Mouse (Mus musculus): Measurements from ENCODE around the gene Pax8. TPM values are rescaled to one million over a fixed set of nuclear protein-coding genes. Genes with fewer than 3 reads are reported as not detected.

Pax8 gene
- polyA plus RNA-seq (2016; fragmentation: Nextera tagmentation; extraction: Ambion mirVana), result 6.8 and 7.2 TPM in 2 replicates

- H3K36me3 ChIP-seq, result no peaks in the 10 kb centered on the region
- DNase-seq (ENCODE audit: low spot score), result peak; percentile 46
- no peaks in the 10 kb centered on the region for H3K9me3 ChIP-seq (replicated peaks)
- peak within 1 kb of the TSS; percentile 77 for H3K27ac ChIP-seq (replicated peaks)
- WGBS, result 3% methylated on average over 9 of the region's 9 CpGs
- H3K4me3 ChIP-seq, result peak within 1 kb of the TSS; percentile 60
- peaks cover 87% of the 10 kb centered on the region for H3K27me3 ChIP-seq (ENCODE audit: low read depth, poor library complexity, severe bottlenecking)
- H3K4me1 ChIP-seq, result peaks cover 48% of the 10 kb centered on the region
These were observed at the start of gene Pax8 for GRCm38 (mm10) chr2:24475420-24475819. Pax8 (minus strand) TSS chr2:24475599.

DNA sequence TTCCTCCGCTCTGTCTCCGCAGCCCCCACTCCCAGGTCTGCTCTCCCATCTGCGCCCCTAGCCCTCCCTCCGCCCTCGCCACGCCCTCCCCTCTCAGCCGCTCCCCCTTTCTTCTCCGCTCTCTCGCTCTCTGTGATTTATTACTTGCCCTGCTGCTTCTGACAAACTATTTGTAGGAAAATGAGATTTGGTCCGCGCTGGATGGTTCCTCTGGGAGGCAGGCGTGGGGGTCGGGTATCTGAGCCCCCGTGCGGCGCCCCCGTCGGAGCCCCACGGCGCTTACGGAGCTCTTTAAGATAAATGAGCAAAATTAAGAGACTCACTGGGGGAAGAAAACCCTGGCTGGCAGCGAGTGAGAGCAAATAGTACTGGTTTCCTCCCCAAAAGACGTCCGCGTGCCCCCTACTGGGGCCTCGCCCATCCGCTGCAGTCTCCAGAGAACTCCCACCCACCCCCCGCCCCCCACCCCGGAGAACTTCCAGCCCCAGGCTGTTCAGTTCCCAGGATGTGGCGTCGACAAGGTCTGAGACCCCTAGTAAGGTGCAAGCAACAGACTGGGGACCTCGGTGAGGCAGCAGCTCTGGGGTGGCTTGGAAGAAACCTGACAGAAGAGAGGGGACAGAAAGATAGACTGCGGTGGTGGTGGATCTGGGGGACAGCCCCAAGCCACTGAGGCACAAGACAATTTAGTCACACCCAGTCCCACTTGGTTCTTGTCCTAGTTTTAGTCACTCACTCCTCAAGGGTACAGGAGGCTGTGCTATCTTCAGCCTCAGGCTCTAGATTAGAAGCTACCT lies 46.2 kb upstream of the Pax8 start:
- Histone ChIP-seq H3K4me3 (peak overlapping the region; percentile 64), H3K4me1 (peaks cover 19% of the 10 kb centered on the region), H3K27me3 (ENCODE audit: low read depth, poor library complexity, severe bottlenecking) (peaks cover 54% of the 10 kb centered on the region), H3K27ac (replicated peaks) (peak overlapping the region; percentile 86), H3K36me3 (no peaks in the 10 kb centered on the region), H3K9me3 (replicated peaks) (no peaks in the 10 kb centered on the region)
- under 1% methylated on average over 33 of the region's 33 CpGs for WGBS
- DNase-seq (ENCODE audit: low spot score), result peak; percentile 71

DNA sequence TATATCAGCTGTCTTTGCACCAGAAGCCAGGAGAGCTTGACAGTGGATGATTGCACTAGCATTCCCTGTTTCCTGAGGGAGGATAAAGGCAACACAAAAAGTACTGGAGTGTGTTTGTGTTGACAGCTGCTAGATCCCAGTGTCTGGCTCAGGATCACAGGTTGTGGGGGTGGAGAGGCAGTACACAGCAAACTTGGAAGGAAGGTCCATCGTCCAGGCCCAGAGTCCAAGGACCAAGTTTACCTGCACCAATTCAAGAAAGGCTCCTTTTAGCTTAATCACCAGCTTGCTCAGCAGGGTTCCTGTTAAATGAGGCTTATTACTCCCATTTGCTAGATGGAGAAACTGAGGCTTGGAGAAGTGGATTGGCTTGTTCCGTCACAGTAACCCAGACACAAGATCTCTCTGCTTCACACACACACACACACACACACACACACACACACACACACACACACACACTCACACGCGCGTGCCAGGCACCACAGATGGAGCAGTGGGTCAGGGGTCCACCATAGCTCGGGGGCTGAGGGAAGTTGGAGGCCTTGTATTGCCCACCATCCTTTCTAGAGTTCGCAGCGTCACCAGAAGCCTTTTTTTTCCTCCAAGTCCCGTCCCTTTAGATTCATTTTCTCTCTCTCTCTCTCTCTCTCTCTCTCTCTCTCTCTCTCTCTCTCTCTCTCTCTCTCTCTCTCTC lies 45.3 kb upstream of the Pax8 start:
- Histone ChIP-seq H3K27me3 (ENCODE audit: low read depth, poor library complexity, severe bottlenecking) (peaks cover 56% of the 10 kb centered on the region), H3K4me1 (peaks cover 19% of the 10 kb centered on the region), H3K27ac (replicated peaks) (peak overlapping the region; percentile 86), H3K4me3 (peak overlapping the region; percentile 64), H3K9me3 (replicated peaks) (no peaks in the 10 kb centered on the region), H3K36me3 (no peaks in the 10 kb centered on the region)
- WGBS, result 36% methylated on average over 9 of the region's 9 CpGs
- DNase-seq (ENCODE audit: low spot score), result no peak

DNA sequence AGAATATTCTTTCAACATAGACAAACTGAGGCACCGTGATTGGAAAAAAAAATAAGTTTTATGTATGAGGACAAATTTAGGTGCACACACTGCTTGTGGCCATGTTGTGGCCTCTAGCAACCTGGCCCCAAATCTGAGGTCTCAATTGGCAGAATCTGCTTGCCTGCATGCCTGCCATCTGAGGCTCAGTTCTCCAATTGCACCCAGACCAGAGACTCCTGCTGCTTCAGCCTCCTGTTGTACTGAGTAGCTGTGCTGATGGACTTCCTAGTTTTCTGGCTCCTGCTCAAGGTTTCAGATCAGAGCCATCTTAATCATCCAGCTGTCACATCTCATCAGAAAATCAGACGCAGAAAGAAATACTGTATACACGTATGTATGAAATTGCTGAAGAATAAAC lies 41.5 kb upstream of the Pax8 start:
- Histone ChIP-seq H3K4me1 (peaks cover 15% of the 10 kb centered on the region), H3K36me3 (no peaks in the 10 kb centered on the region), H3K9me3 (replicated peaks) (no peaks in the 10 kb centered on the region), H3K27me3 (ENCODE audit: low read depth, poor library complexity, severe bottlenecking) (peaks cover 48% of the 10 kb centered on the region), H3K27ac (replicated peaks) (no peak overlapping the region), H3K4me3 (no peak overlapping the region)
- 93% methylated on average over 3 of the region's 3 CpGs for WGBS
- DNase-seq (ENCODE audit: low spot score), result no peak

- H3K27ac ChIP-seq (replicated peaks), result no peak overlapping the region
- H3K36me3 ChIP-seq, result no peaks in the 10 kb centered on the region
- no peak overlapping the region for H3K4me3 ChIP-seq
- H3K4me1 ChIP-seq, result peaks cover 16% of the 10 kb centered on the region
- no peaks in the 10 kb centered on the region for H3K9me3 ChIP-seq (replicated peaks)
- peaks cover 61% of the 10 kb centered on the region for H3K27me3 ChIP-seq (ENCODE audit: low read depth, poor library complexity, severe bottlenecking)
- DNase-seq (ENCODE audit: low spot score), result no peak
- 93% methylated on average over 3 of the region's 3 CpGs for WGBS
These were observed 32.0 kb upstream of the Pax8 start for GRCm38 (mm10) chr2:24507359-24507758.

GRCm38 (mm10) chr2:24502963-24503471 lies 27.6 kb upstream of the Pax8 start:
- WGBS, result 7% methylated on average over 5 of the region's 5 CpGs
- peaks cover 92% of the 10 kb centered on the region for H3K27me3 ChIP-seq (ENCODE audit: low read depth, poor library complexity, severe bottlenecking)
- H3K36me3 ChIP-seq, result no peaks in the 10 kb centered on the region
- DNase-seq (ENCODE audit: low spot score), result peak; percentile 84
- peak overlapping the region; percentile 7; the same call in 1 of the 2 replicates for H3K4me3 ChIP-seq
- H3K4me1 ChIP-seq, result peaks cover 26% of the 10 kb centered on the region
- no peaks in the 10 kb centered on the region for H3K9me3 ChIP-seq (replicated peaks)
- H3K27ac ChIP-seq (replicated peaks), result peak overlapping the region; percentile 76

- Histone ChIP-seq H3K4me3 (no peak overlapping the region), H3K4me1 (peaks cover 26% of the 10 kb centered on the region), H3K27ac (replicated peaks) (no peak overlapping the region), H3K27me3 (ENCODE audit: low read depth, poor library complexity, severe bottlenecking) (peaks cover 71% of the 10 kb centered on the region), H3K36me3 (no peaks in the 10 kb centered on the region), H3K9me3 (replicated peaks) (no peaks in the 10 kb centered on the region)
- no peak for DNase-seq (ENCODE audit: low spot score)
- WGBS, result 84% methylated on average over 2 of the region's 2 CpGs
These were observed 25.5 kb upstream of the Pax8 start for GRCm38 (mm10) chr2:24500921-24501320.

- no peak overlapping the region for H3K27ac ChIP-seq (replicated peaks)
- H3K4me1 ChIP-seq, result no peaks in the 10 kb centered on the region
- H3K9me3 ChIP-seq (replicated peaks), result no peaks in the 10 kb centered on the region
- WGBS, result 47% methylated on average over 6 of the region's 6 CpGs
- no peaks in the 10 kb centered on the region for H3K27me3 ChIP-seq (ENCODE audit: low read depth, poor library complexity, severe bottlenecking)
- no peak overlapping the region for H3K4me3 ChIP-seq
- no peaks in the 10 kb centered on the region for H3K36me3 ChIP-seq
- no peak for DNase-seq (ENCODE audit: low spot score)
These were observed 15.2 kb upstream of the Pax8 start for GRCm38 (mm10) chr2:24490564-24490963.

DNA sequence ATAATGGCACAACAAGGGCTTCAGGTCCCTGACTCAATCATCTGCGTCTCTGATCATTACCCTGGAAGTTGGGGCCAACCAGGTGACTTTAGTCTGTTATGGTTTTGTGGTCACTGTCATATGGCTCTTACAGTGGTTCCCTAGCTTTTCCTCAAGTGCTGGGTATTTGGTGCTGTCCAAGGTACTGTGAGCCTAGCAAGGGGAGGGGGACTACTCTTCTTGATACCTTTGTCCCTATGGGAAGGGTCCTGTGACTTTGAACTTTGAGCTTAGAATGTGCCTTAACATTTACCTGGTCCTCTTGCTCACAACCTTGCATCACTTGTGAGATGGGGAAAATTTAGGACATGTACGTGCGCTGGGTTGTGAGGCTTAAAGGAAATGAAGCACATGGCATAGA lies 13.3 kb upstream of the Pax8 start:
- no peaks in the 10 kb centered on the region for H3K27me3 ChIP-seq (ENCODE audit: low read depth, poor library complexity, severe bottlenecking)
- no peaks in the 10 kb centered on the region for H3K9me3 ChIP-seq (replicated peaks)
- 64% methylated on average over 3 of the region's 3 CpGs for WGBS
- H3K4me3 ChIP-seq, result no peak overlapping the region
- H3K36me3 ChIP-seq, result no peaks in the 10 kb centered on the region
- no peak overlapping the region for H3K27ac ChIP-seq (replicated peaks)
- DNase-seq (ENCODE audit: low spot score), result no peak
- H3K4me1 ChIP-seq, result no peaks in the 10 kb centered on the region

- no peaks in the 10 kb centered on the region for H3K27me3 ChIP-seq (ENCODE audit: low read depth, poor library complexity, severe bottlenecking)
- H3K27ac ChIP-seq (replicated peaks), result no peak overlapping the region
- H3K36me3 ChIP-seq, result no peaks in the 10 kb centered on the region
- no peak for DNase-seq (ENCODE audit: low spot score)
- no peaks in the 10 kb centered on the region for H3K4me1 ChIP-seq
- H3K4me3 ChIP-seq, result no peak overlapping the region
- H3K9me3 ChIP-seq (replicated peaks), result no peaks in the 10 kb centered on the region
- WGBS, result 82% methylated on average over 4 of the region's 4 CpGs
These were observed 11.8 kb upstream of the Pax8 start for GRCm38 (mm10) chr2:24487056-24487825.

- H3K4me1 ChIP-seq, result no peaks in the 10 kb centered on the region
- H3K27me3 ChIP-seq (ENCODE audit: low read depth, poor library complexity, severe bottlenecking), result peaks cover 7% of the 10 kb centered on the region
- no peaks in the 10 kb centered on the region for H3K36me3 ChIP-seq
- H3K27ac ChIP-seq (replicated peaks), result no peak overlapping the region
- no peaks in the 10 kb centered on the region for H3K9me3 ChIP-seq (replicated peaks)
- no peak overlapping the region for H3K4me3 ChIP-seq
- WGBS, result 94% methylated on average over 4 of the region's 4 CpGs
- DNase-seq (ENCODE audit: low spot score), result no peak
These were observed 10.0 kb upstream of the Pax8 start for GRCm38 (mm10) chr2:24485398-24485797.

GRCm38 (mm10) chr2:24479906-24480305 lies 4.5 kb upstream of the Pax8 start:
- Histone ChIP-seq H3K27me3 (ENCODE audit: low read depth, poor library complexity, severe bottlenecking) (peaks cover 48% of the 10 kb centered on the region), H3K4me3 (no peak overlapping the region), H3K4me1 (peaks cover 24% of the 10 kb centered on the region), H3K27ac (replicated peaks) (no peak overlapping the region), H3K9me3 (replicated peaks) (no peaks in the 10 kb centered on the region), H3K36me3 (no peaks in the 10 kb centered on the region)
- no peak for DNase-seq (ENCODE audit: low spot score)
- 76% methylated on average over 2 of the region's 2 CpGs for WGBS
